Mouse (Mus musculus) kidney, adult 18-20 months (tissue): ENCODE data around the gene Tcf15.

Experiments used
- DNase-seq: peaks from one replicate; pipeline ENCODE4 v3.0.0; 2021

Gene Tcf15

GRCm38 (mm10) chr2:152128597-152128996, 14.8 kb upstream of the Tcf15 start:
- no peak for DNase-seq

- no peak for DNase-seq
Measured at GRCm38 (mm10) chr2:152129778-152130177, 13.6 kb upstream of the Tcf15 start.

GRCm38 (mm10) chr2:152132016-152132415, 11.3 kb upstream of the Tcf15 start:
- DNase-seq = no peak

- no peak for DNase-seq
Measured at GRCm38 (mm10) chr2:152132691-152133090, 10.7 kb upstream of the Tcf15 start.

DNA sequence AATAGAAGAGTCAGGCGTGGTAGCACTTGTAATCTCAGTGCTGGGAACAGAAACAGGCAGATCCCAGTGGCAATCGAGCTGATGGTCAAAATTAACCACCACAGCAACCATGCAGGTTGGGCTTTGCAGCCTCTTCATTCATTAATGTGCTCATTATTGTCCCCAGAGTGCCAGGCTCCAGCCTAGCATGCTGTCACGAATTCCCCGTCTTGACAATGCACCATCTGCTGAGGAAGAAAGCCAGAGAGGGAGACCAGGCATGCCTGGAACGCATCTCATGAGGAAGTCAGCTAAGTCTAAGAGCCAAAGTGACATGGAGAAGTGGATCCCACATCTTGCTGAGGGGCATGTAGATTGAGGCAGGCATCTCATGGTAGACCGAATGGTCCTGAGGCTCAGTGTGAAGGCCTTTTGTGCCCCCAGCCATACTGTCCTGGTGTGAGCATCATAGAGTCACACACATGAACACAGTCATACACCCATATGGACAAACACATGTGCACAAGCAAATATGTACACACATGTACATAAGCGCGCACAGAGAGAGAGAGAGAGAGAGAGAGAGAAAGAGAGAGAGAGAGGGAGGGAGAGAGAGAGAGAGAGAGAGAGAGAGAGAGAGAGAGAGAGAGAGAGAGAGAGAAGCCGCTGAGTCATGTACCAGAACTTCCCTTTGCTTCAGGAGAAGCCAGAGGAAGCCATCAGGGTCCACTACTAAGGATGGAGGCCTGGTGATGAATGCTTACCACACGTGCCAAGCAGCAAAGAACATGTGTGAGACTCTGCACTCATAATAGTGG, 4.0 kb upstream of the Tcf15 start:
- DNase-seq = no peak

GRCm38 (mm10) chr2:152140941-152141340, 2.4 kb upstream of the Tcf15 start:
- DNase-seq = no peak

DNA sequence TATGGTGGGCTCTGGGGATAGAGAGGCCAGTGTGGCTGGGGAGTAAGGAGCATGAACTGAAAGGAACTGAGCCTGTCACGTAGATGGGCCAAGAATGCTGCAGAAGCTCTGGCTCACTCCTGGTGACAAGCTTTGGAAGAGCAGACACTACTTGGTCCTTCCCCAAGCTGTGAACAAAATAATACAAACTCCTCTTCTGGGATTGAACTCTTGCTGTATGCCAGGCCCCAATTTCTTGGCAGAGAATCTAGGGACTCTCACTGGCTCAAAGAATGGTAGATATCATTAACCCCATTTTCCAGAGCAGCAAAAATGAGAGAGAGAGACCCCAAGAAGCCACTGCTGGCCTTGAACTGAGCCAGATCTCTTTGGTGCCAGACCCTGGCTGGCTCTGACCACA, 1.9 kb upstream of the Tcf15 start:
- no peak for DNase-seq

- peak; percentile 54 for DNase-seq
Measured at GRCm38 (mm10) chr2:152142046-152142445, 1.3 kb upstream of the Tcf15 start.

- DNase-seq = no peak
Measured at GRCm38 (mm10) chr2:152142571-152142970, 790 bp upstream of the Tcf15 start.

DNA sequence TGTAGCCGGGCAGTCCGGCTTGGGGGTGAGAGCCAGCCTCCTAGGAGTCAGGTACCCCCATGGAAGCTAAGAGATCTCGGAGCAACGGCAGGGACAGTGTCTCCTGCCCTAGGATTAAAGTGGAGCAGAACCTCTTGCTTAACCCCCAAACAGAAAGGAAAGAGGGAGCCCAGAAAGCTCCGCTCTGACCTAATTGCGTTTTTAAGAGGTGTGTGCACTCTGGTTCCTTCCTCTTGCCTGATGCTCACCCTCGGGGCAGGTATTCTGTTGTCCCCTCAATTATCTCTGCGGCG, 743 bp downstream of the Tcf15 start:
- DNase-seq = no peak

DNA sequence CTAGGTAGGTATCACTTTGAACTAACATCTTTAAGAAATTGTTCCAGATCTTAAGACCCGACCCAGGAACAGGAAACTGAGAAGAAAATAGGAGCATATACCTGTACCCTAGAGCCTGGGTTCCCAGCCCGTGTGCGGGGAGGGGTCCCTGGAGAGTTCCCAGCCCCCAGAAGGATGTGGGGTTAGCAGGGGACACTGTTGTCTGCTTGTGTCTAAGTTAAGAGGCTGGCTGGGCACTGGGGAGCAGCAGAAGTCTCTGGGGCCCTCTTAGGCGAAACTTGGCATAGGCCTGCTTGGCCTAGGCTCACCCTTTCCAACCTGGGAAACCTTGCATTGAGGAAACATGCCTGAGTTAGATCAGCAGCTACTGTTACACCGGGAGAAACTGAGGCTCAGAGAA, 1.1 kb downstream of the Tcf15 start:
- no peak for DNase-seq

DNA sequence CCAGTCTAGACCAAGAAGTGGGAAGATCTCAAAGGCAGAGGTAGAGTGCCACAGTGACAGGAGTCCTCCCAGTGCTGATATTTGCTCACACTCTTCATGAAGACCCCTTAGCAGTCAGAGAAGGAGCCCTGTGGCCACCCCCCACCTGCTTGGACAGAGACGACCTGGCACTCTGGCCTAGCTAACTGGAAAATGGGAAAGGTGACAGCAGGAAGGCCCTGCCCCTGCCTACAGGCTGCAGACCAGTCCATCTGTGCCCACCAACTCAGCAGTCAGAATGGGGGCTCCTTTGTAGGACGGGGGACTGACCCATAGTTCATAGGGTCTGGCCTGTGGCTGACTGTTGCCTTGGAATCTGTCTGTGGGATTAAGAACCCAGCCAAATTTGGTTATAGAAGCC, 2.4 kb downstream of the Tcf15 start:
- no peak for DNase-seq

DNA sequence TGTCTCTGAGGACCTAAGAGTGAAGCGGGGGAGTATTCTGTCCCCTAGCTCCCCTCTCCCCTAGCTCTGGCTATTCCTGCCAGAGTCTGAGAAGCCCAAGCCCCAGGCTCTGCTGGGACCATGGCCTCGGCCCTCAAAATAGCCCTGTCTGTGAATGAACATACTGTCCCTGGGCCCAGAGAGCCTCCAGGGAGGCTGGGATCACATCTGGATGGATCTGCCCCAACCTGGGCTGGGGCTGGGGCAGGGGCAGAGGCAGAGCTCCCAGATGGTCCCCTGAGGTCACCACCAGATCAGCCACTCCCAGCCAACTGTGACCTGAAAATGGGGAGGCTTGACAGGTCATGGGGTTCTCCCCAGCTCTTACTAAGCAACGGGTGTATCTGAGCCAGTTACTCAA, 3.7 kb downstream of the Tcf15 start:
- no peak for DNase-seq

- DNase-seq = no peak
Measured at GRCm38 (mm10) chr2:152148675-152149074, 5.3 kb downstream of the Tcf15 start.

DNA sequence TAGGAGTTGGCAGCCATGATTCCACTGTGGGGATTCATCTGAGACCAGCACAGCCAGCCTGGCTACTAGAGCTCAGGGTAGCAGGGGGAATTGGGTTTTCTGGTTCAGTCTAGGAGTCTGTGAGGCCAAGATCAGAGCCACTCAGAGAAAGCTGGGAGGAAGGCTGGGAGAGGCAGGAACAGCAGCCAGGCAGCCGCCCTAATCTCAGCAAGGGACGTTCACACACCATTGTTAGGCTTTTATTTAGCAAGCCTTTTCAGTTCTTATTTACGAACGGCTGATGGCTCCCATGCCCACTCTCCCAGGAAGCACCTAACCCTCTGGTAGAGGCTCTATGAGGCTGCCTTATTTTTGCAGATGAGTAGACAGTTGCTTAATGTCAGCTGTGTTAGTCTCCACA, 6.5 kb downstream of the Tcf15 start:
- DNase-seq = no peak

DNA sequence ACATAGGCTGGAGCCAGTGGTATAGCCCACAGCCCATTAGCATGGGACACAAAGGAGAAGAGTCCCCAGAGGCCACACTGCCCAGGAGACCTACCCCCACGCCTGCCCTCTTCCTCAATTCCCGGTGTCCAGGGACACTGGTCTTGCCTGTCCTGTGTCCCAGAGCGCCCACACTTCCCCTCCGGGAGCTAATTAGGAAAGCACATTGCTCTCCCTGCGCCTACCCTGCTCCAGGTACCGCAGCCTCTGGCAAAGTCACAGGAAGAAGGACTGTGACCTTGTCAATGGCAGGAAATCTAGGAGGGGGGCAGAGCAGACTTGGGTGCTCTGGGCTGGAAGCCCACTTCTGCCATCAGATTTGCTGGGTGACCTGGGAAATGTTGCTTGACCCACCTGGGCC, 7.0 kb downstream of the Tcf15 start:
- DNase-seq = no peak

- DNase-seq = no peak
Measured at GRCm38 (mm10) chr2:152153361-152153760, 10.0 kb downstream of the Tcf15 start.

- DNase-seq = peak; percentile 43
Measured at GRCm38 (mm10) chr2:152155414-152156208, 12.2 kb downstream of the Tcf15 start.

- DNase-seq = no peak
Measured at GRCm38 (mm10) chr2:152156471-152156870, 13.1 kb downstream of the Tcf15 start.

- DNase-seq = no peak
Measured at GRCm38 (mm10) chr2:152159487-152159886, 16.1 kb downstream of the Tcf15 start.

DNA sequence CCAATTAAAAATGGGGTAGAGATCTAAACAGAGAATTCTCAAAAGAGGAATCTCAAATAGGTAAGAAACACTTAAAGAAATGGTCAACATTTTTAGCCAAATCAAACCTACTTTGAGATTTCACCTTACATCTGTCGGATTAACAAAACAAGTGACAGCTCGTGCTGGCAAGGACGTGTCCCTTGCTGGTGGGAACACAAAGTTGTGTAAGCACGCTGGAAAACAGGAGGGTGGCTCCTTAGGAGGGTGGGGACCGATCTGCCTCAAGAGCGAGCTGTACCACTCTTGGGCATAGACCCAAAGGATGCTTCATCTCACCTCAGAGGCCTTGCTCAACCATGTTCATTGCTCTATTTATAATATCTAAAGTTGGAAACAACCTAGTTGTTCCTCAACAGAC, 22.9 kb downstream of the Tcf15 start:
- DNase-seq = no peak

DNA sequence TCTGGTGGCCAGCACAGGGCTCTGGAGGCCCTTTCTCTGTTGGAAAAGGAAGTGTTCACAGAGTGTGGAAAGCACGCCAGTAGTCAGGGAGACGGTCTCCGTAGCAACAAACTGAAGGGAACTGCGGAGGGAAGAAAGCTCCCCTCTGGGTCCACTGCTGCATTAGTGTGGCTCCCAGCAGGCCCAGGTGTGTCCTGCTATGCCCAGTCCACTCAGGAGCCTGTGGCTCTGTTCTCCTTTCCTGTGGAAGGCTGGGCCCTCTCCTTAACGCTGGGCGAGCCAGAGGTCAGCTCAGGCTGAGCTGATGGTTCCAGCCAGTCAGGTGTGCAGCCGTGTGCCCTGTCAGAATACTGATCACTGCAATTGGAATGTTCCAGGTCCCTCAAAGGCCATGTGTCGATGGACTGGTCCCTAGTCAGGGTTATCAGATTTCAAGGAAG, 24.5 kb downstream of the Tcf15 start:
- DNase-seq = no peak

GRCm38 (mm10) chr2:152169377-152169776, 26.0 kb downstream of the Tcf15 start:
- DNase-seq = no peak

- no peak for DNase-seq
Measured at GRCm38 (mm10) chr2:152174861-152175260, 31.5 kb downstream of the Tcf15 start.

DNA sequence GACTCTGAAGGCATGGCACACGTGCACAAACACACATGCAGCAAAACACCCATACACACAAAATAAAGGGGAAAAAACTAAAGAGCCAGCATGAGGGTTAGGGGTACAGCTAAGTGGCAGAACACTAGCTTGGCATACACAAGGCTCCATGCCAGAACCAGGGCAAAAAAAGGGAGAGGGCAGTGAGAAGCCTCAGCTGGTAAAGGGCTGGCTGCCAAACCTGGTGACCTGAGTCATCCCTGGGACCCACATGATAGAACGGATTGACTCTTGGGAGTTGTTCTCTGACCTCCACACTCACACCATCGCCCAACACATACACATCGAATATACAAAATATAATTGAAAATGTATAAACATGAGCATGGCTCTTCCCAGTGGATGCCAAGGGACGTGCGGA, 33.3 kb downstream of the Tcf15 start:
- DNase-seq = no peak
